Mouse (Mus musculus) forebrain, embryonic 14.5 days (tissue): ENCODE measurements around the gene Alox5. TPM values are rescaled to one million over a fixed set of nuclear protein-coding genes. Genes with fewer than 3 reads are reported as not detected.

Source experiments
- ATAC-seq: fragments of 200-750 bp; cut with Nextera tagmentation; 2 replicates; pipeline ENCODE4 v1.8.0; 2017; ENCODE audit warnings: mild to moderate bottlenecking, moderate library complexity
- DNase-seq: peaks from one replicate; pipeline ENCODE4 v3.0.0-alpha.2; 2015; ENCODE audit warnings: low spot score
- H3K27ac ChIP-seq: fragments of 300-500 bp; sonication (generic); 2 replicates; pipeline ENCODE4 v1.5.1; 2014; ENCODE audit warnings: low read depth, mild to moderate bottlenecking, control low read depth, low read length, moderate library complexity
- H3K27me3 ChIP-seq: fragments of 300-500 bp; sonication (generic); replicated peaks from 2 replicates; pipeline ENCODE4 v1.6.1; 2014; ENCODE audit warnings: low read length, control low read depth, mixed read lengths; ENCODE audit not compliant: control insufficient read depth, insufficient read depth
- H3K36me3 ChIP-seq: fragments of 300-500 bp; sonication (generic); 2 replicates; pipeline ENCODE4 v1.6.1; 2014; ENCODE audit warnings: low read length, control low read depth; ENCODE audit not compliant: control insufficient read depth, insufficient read depth
- H3K4me1 ChIP-seq: fragments of 300-500 bp; sonication (generic); 2 replicates; pipeline ENCODE4 v1.6.1; 2014; ENCODE audit warnings: antibody characterized with exemption, low read length, control low read depth; ENCODE audit not compliant: control insufficient read depth, insufficient read depth
- H3K4me2 ChIP-seq: fragments of 300-500 bp; sonication (generic); 2 replicates; pipeline ENCODE4 v1.6.1; 2014; ENCODE audit warnings: mild to moderate bottlenecking, control low read depth, low read length
- H3K4me3 ChIP-seq: fragments of 300-500 bp; sonication (generic); 2 replicates; pipeline ENCODE4 v1.5.1; 2014; ENCODE audit warnings: low read depth, low read length, control low read depth
- H3K9ac ChIP-seq: fragments of 300-500 bp; sonication (generic); 2 replicates; pipeline ENCODE4 v1.6.1; 2014; ENCODE audit warnings: mild to moderate bottlenecking, low read length, control low read depth, moderate library complexity
- H3K9me3 ChIP-seq: fragments of 300-500 bp; sonication (generic); replicated peaks from 2 replicates; pipeline ENCODE4 v1.6.1; 2016; ENCODE audit warnings: low read length, control low read depth, mixed read lengths; ENCODE audit not compliant: control insufficient read depth
- WGBS: fragments of 180-500 bp; shearing (Covaris S2); extraction: QIAGEN DNeasy Blood & Tissue Kit; methylation state at CpG from one replicate; pipeline ENCODE4 v1.1.7; 2014; 5-methylcytosine and 5-hydroxymethylcytosine counted together
- polyA plus RNA-seq: library from polyadenylated mRNA; unstranded; fragments of >200 nt; fragmentation: Nextera tagmentation; extraction: Ambion mirVana; gene quantifications from 2 replicates; pipeline ENCODE4 v1.2.1, GENCODE M21; 2014

Gene Alox5
- polyA plus RNA-seq, 1 experiment from 2014 or later, result 0.50 TPM

DNA sequence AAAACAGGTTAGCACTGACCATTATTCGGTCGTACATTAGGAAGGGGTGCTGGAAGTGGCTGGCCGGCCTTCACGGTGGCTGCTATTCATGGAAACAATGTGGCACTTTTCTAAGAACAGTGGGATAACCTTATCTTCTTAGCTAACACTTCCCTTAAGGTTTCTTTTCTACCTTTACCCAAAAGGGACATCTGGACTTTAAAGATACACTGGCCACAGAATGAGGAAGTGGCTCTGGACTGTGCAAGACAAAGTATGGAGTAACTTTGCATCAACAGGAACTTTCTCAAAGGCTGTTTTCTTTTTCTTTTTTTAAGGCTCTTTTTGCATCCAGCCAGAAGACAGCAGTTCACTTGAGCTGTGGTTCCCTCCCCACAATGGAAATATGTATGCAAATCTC lies 2.2 kb downstream of the Alox5 start:
- Histone ChIP-seq H3K4me1 (peaks cover 4% of the 10 kb centered on the region; the same call in 1 of the 2 replicates), H3K27me3 (0 out of 2 replicates have a peak, but pooled peaks cover 8% of the 10 kb centered on the region), H3K27ac (no peak overlapping the region), H3K4me3 (no peak overlapping the region), H3K9me3 (no peaks in the 10 kb centered on the region), H3K9ac (no peak overlapping the region), H3K36me3 (no peaks in the 10 kb centered on the region), H3K4me2 (no peak overlapping the region)
- ATAC-seq (no peak), DNase-seq (no peak)
- whole genome bisulfite sequencing, result 70% methylated on average over 4 of the region's 4 CpGs

DNA sequence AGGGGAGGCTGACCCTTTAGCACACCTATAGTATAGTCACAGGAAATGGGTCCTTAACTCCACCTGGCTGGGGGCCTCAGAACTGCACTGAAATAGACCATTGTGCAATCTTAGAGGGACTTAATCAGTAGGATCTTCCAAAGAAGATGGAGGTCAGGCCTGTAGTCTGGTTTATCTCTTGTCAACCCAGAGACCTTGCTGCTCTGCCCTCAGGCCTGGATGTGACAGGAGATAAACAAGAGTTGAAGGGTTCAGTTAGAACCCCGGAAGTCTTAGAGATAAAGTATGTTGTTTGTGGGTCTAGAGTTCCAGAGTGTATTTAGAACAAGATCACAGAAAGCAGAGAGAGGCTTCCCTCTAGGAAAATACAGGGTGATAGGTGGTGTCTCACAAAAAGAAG lies 4.5 kb downstream of the Alox5 start:
- no peak for DNase-seq
- Histone ChIP-seq H3K9ac (no peak overlapping the region), H3K36me3 (no peaks in the 10 kb centered on the region)

DNA sequence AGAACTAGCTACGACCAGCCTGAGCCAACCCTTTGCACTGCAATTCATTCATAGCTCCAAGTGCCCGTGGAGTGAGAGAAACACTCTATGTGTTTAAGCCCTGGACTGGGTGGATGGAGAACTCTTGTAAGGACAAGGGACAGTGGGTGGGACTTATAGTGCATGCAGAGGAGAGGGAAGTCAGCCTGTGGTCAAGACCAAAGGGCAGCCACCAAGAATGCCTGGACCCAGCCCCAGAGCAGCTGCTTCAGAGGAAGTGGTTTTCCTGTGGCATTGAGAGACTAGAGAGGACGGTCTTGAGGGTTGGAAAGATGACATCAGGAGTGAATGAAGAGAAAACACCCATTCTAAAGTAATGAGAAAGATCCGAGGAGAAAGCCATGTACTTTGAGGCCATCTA lies 5.2 kb downstream of the Alox5 start:
- H3K4me1 ChIP-seq, result peaks cover under 1% of the 10 kb centered on the region; the same call in 1 of the 2 replicates
- H3K27ac ChIP-seq, result no peak overlapping the region
- no peaks in the 10 kb centered on the region for H3K9me3 ChIP-seq
- ATAC-seq, result no peak
- H3K4me2 ChIP-seq, result no peak overlapping the region
- WGBS, result 79% methylated on average over 4 of the region's 4 CpGs
- DNase-seq, result no peak
- no peak overlapping the region for H3K4me3 ChIP-seq
- no peak overlapping the region for H3K9ac ChIP-seq
- H3K27me3 ChIP-seq, result 0 out of 2 replicates have a peak, but pooled peaks cover 8% of the 10 kb centered on the region
- no peaks in the 10 kb centered on the region for H3K36me3 ChIP-seq

More for the DNA sequence above, 4.5 kb downstream of the Alox5 start:
- no peak for ATAC-seq
- H3K27ac ChIP-seq, result no peak overlapping the region
- no peak overlapping the region for H3K4me3 ChIP-seq
- H3K4me2 ChIP-seq, result no peak overlapping the region
- 100% methylated on average over 1 of the region's 1 CpGs for WGBS
- H3K27me3 ChIP-seq, result 0 out of 2 replicates have a peak, but pooled peaks cover 8% of the 10 kb centered on the region
- peaks cover 4% of the 10 kb centered on the region; the same call in 1 of the 2 replicates for H3K4me1 ChIP-seq
- no peaks in the 10 kb centered on the region for H3K9me3 ChIP-seq

DNA sequence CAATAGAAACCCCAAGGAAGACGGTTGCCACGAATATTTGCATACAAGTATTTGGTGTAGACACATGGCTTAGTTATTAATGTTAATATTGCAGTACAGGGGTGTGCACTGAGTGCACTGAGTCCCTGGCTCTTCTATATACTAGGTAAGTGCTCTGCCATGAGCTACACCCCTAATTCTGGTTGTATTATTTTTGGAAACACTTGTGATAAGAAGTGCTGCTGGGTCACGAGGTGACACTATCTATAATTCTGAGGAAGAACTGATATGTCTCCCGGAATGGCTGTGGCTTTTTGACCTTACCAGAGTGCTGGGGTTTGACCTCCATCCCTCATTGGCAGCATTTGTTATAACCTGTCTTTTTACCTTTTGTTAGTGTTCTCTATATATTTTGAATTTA lies 20.1 kb downstream of the Alox5 start:
- Histone ChIP-seq H3K27me3 (no peaks in the 10 kb centered on the region), H3K4me3 (no peak overlapping the region), H3K4me2 (no peak overlapping the region), H3K27ac (no peak overlapping the region), H3K9me3 (no peaks in the 10 kb centered on the region), H3K36me3 (no peaks in the 10 kb centered on the region), H3K4me1 (no peaks in the 10 kb centered on the region), H3K9ac (no peak overlapping the region)
- DNase-seq (no peak), ATAC-seq (no peak)
- 85% methylated on average over 4 of the region's 4 CpGs for WGBS

DNA sequence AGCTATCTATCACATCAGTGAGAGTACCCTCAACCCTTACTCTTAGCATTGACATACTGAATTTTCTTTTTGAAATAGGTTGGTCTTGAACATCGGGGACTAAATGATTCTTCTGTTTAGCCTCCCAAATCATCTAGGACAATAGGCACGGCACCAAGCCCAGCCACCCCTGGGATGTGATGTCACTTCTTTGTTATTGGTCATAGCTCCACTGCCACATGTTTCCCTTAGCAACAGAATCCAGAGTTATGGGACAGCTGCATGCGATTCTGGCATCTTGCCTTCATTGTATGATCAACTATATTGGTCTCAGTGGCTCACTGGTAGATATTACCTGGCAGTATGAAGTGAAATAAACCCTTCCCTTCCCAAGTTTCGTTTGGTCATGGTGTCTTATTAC lies 20.5 kb downstream of the Alox5 start:
- WGBS, result 74% methylated on average over 4 of the region's 4 CpGs
- Histone ChIP-seq H3K4me3 (no peak overlapping the region), H3K36me3 (no peaks in the 10 kb centered on the region), H3K9ac (no peak overlapping the region), H3K9me3 (no peaks in the 10 kb centered on the region), H3K27ac (no peak overlapping the region), H3K4me2 (no peak overlapping the region), H3K4me1 (no peaks in the 10 kb centered on the region), H3K27me3 (no peaks in the 10 kb centered on the region)
- no peak for DNase-seq
- no peak for ATAC-seq

DNA sequence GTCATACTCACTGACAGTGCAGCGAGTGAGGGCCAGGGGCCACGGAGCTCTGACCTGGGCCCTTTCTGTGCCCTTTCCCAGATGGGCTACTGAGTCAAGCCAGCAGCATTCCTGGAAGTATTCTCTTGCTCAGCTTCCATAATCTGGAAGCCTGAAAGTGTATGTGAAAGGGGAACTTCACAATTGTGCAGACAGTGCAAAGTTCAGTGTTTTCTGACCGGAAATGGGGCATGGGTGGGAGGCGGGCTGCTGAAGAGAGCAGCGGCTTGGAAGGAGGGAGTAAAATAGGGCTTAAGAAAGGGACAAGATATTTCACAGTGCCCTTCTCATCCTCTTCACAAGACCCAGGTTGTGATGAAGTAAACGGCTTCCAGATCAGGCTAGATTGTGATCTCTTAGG lies 21.4 kb downstream of the Alox5 start:
- no peaks in the 10 kb centered on the region for H3K9me3 ChIP-seq
- no peaks in the 10 kb centered on the region for H3K27me3 ChIP-seq
- H3K4me2 ChIP-seq, result no peak overlapping the region
- no peak overlapping the region for H3K4me3 ChIP-seq
- H3K9ac ChIP-seq, result no peak overlapping the region
- no peak for DNase-seq
- ATAC-seq, result no peak
- no peaks in the 10 kb centered on the region for H3K4me1 ChIP-seq
- WGBS, result 91% methylated on average over 6 of the region's 6 CpGs
- H3K36me3 ChIP-seq, result no peaks in the 10 kb centered on the region
- H3K27ac ChIP-seq, result no peak overlapping the region

DNA sequence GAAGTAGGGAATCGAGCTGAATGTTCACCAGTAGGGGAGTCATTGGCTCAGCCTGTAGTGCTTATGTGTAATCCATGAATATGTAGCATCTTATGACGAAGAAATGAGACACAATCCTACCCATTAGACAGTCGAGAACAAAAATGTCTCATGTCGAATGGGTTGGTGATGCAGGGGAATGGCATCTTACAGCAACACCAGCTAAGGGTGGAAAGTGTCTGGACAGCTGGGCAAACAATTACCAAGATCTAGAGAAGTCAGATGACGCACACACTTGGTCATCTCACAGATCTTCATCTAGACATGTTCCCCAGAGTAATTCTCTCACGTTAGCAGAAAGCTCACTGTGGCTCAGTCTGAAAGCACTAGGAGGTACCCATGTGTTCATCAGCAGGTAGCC lies 22.1 kb downstream of the Alox5 start:
- no peaks in the 10 kb centered on the region for H3K4me1 ChIP-seq
- H3K9me3 ChIP-seq, result no peaks in the 10 kb centered on the region
- ATAC-seq (no peak), DNase-seq (no peak)
- H3K4me3 ChIP-seq, result no peak overlapping the region
- H3K4me2 ChIP-seq, result no peak overlapping the region
- WGBS, result 83% methylated on average over 6 of the region's 6 CpGs
- no peaks in the 10 kb centered on the region for H3K36me3 ChIP-seq
- H3K9ac ChIP-seq, result no peak overlapping the region
- H3K27ac ChIP-seq, result no peak overlapping the region
- H3K27me3 ChIP-seq, result no peaks in the 10 kb centered on the region

DNA sequence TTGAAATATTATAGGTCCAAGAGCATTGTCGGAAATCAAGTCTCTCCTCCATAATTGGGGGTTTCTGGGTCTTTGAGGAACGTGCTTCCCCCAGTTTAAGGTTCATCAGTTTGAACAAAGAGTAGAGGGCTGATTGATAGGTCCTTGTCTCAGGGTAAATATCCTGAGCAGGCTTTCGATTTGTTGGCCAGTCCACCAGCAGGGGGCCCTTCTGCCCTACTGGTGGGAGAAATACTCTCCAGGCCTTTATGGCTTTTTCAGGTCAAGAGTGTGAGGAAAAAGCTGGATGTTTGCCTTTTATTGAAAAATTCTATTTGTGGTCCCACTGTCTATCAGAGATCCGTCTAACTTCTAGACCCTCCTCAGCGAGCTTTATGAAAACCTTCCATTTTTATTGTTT lies 32.7 kb downstream of the Alox5 start:
- Histone ChIP-seq H3K9me3 (no peaks in the 10 kb centered on the region), H3K36me3 (no peaks in the 10 kb centered on the region), H3K4me2 (no peak overlapping the region), H3K27ac (no peak overlapping the region), H3K4me3 (no peak overlapping the region), H3K4me1 (no peaks in the 10 kb centered on the region), H3K27me3 (no peaks in the 10 kb centered on the region), H3K9ac (no peak overlapping the region)
- DNase-seq (no peak), ATAC-seq (no peak)
- 70% methylated on average over 5 of the region's 5 CpGs for WGBS

DNA sequence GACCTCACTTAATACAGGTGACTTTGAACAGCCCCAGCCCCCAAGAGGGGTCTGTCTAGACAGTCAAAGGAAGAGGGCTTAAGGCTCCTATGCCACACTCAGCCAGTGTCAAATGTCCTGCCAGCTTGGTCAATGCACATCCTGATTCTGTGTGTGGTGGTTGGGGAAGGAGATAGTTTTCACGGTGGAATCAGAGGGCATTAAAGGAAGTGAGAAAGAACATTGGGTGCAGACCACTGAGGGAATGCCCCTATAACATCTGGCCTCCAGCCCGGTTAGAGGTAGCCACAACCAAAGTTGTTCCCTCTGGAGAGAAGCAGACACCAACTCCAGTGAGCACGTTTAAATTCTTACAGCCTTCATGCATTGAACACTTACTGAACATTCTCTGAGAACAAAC lies 33.4 kb downstream of the Alox5 start:
- Histone ChIP-seq H3K9me3 (no peaks in the 10 kb centered on the region), H3K4me3 (no peak overlapping the region), H3K9ac (no peak overlapping the region), H3K4me1 (no peaks in the 10 kb centered on the region), H3K4me2 (no peak overlapping the region), H3K27me3 (no peaks in the 10 kb centered on the region), H3K27ac (no peak overlapping the region), H3K36me3 (no peaks in the 10 kb centered on the region)
- DNase-seq (no peak), ATAC-seq (no peak)
- WGBS, result 87% methylated on average over 3 of the region's 3 CpGs
